Mouse (Mus musculus): ENCODE data around the gene Slc5a4a. TPM values are rescaled to one million over a fixed set of nuclear protein-coding genes. Genes with fewer than 3 reads are reported as not detected.

The Slc5a4a gene
- 7.9 and 74.2 TPM in 2 replicates for polyA plus RNA-seq (2012; rRNA removed; ENCODE audit: low replicate concordance)

GRCm38 (mm10) chr10:76147278-76147677 is at the start of gene Slc5a4a:
Gene Slc5a4a (plus strand): TSS chr10:76147451.

DNA sequence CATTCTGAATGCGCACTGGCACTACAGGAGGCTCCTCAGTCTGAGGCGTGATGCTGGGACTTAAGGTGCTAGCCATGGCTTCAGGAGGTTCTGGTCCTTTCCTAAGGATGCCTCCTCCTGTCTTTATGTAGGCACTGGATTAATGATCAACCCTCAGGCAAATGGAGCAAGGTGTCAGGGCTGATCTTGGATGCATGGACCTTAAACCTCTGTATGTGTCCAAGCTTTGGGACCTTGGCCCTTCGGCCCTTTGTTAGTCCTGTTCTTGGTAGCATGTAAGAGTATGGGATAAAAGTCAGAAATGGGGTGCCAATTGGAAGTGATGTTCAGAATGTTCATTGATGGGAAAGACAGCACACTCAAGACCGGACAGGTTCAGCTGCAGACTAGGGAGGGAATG is 36.4 kb upstream of the Slc5a4a start, which contains the start of gene Slc5a4b:
Gene Slc5a4b, minus strand, starts transcription at position 101 of the 400 bp plus-strand sequence.

DNA sequence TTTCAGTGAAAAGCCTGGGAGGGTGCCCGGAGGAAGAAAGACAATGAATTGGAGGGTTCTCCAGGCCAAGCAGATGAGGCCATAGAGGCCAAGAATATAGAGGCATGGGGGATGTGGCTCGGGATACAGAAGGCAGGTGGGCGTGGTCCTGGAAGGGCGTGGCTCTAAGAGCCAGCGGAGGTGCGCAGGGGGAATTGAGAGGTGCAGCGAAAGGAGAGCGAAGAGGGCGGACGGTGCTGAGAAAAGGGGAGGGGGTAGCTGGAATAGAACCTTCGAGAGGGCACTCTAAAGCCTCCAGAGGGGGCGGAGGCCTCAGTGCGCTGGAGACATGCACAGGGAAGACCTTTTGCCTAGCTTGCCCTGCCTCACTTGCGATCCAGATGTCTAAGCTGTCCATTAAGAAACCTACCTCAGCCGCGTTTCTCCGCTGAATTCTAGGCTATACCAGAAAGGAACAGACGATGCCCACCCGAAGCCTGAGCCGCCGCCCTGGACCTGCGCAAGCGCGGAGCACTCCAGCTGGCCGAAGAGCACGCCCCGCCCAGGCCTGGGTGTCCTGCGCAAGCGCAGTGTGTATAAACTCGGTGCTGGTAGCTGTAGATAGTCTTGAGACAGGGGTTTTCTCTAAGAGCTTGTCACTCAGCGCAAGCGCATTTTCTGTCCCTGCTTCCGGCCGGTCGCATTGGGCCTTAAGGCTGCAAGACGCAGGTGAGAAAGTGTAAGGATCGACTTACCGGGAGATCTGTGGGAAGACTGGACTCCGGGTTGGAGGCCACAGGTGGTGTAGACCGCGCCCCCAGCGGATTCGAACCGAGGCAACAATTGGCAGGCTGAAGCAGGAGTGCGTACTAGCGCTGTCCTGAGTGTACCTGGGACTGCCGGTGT is 90.3 kb downstream of the Slc5a4a start, which contains the start of gene Prmt2:
Gene Prmt2, minus strand, starts transcription at position 525 of the 885 bp plus-strand sequence.

Other genes starting within 250 kb of the Slc5a4a start
- 32.6 and 50.7 TPM in 2 replicates for gene Smarcb1, start 225.8 kb upstream of the Slc5a4a start, polyA plus RNA-seq (2012; rRNA removed; ENCODE audit: low replicate concordance)
- gene Chchd10, start 214.3 kb upstream of the Slc5a4a start, polyA plus RNA-seq (2012; rRNA removed; ENCODE audit: low replicate concordance) = 2,198 and 3,586 TPM in 2 replicates
- gene Mmp11, start 211.0 kb upstream of the Slc5a4a start, polyA plus RNA-seq (2012; rRNA removed; ENCODE audit: low replicate concordance) = 7.4 and 10.6 TPM in 2 replicates
- gene Gm867, start 206.8 kb upstream of the Slc5a4a start, polyA plus RNA-seq (2012; rRNA removed; ENCODE audit: low replicate concordance) = not detected in 2 replicates
- 15.6 and 34.8 TPM in 2 replicates for gene Vpreb3, start 204.4 kb upstream of the Slc5a4a start, polyA plus RNA-seq (2012; rRNA removed; ENCODE audit: low replicate concordance)
- 0.06 and 0.18 TPM in 2 replicates for gene Gm5134, start 192.9 kb upstream of the Slc5a4a start, polyA plus RNA-seq (2012; rRNA removed; ENCODE audit: low replicate concordance)
- 3.8 TPM in 2 replicates for gene Zfp280b, start 114.8 kb upstream of the Slc5a4a start, polyA plus RNA-seq (2012; rRNA removed; ENCODE audit: low replicate concordance)
- gene Slc5a4b, start 36.5 kb upstream of the Slc5a4a start, polyA plus RNA-seq (2012; rRNA removed; ENCODE audit: low replicate concordance) = 5.3 and 58.4 TPM in 2 replicates
- gene Prmt2, start 90.4 kb downstream of the Slc5a4a start, polyA plus RNA-seq (2012; rRNA removed; ENCODE audit: low replicate concordance) = 14.6 and 20.6 TPM in 2 replicates
- gene S100b, start 106.4 kb downstream of the Slc5a4a start, polyA plus RNA-seq (2012; rRNA removed; ENCODE audit: low replicate concordance) = 0.44 and 1.6 TPM in 2 replicates
- 7.9 and 8.9 TPM in 2 replicates for gene Dip2a, start 197.8 kb downstream of the Slc5a4a start, polyA plus RNA-seq (2012; rRNA removed; ENCODE audit: low replicate concordance)

All from duodenum, adult 2 months (tissue).